Mouse (Mus musculus) liver (tissue): ENCODE measurements around the gene Spn.
"Not testable (repeated sequence)": the region's sequence is repeated elsewhere in the genome, so short reads cannot be mapped to it uniquely, and the experiment has no call there.

Experiments used
- DNase-seq: peaks from one replicate; pipeline ENCODE4 v3.0.0-alpha.2; 2020; ENCODE audit warnings: mixed read lengths

Spn gene

GRCm38 (mm10) chr7:127103960-127104359 is 33.7 kb downstream of the Spn start:
- DNase-seq: no peak

DNA sequence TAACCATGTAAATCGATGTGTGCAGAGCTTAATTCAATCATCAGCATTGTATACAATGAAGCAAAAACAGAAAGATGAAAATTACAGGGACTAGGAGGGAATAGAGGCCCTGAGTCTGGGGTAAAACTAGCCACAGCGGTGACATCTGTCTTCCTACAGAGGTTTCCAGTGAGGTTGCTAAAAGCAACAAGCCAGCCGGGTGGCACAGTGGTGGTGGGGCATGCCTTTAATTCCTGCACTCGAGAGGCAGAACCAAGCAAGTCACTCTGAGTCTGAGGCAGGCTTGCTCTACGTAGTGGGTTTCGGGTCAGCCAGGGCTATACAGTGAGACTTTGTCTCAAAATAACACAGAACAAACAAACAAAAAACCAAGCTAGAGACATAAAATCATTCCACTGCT is 35.5 kb downstream of the Spn start:
- DNase-seq: no peak

DNA sequence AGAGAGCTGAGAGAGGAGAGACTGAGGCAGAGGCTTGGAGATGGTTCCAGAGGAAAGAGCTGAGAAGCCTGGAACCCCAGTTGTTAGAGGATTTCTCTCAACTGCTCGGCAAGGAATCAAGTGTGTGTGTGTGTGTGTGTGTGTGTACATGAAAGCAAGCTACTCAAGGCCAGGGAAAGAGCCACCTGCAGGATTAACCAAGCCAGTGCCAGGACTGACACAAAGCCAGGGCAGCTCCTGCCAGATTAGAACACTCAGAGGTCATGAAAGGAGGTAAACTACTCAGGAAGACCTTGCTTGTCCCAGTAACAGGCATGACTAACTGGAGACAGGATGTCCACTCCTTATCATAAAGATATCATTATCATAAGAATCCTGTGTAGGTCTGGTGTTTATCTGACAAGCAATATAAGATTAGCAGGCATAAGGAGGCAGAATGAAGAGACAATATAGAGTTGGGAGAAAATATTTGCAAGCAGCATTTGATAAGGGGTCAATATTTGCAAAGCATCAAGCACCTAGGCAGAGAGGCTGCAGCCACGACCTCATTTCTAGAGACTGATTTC is 36.1 kb downstream of the Spn start:
- DNase-seq: no peak

DNA sequence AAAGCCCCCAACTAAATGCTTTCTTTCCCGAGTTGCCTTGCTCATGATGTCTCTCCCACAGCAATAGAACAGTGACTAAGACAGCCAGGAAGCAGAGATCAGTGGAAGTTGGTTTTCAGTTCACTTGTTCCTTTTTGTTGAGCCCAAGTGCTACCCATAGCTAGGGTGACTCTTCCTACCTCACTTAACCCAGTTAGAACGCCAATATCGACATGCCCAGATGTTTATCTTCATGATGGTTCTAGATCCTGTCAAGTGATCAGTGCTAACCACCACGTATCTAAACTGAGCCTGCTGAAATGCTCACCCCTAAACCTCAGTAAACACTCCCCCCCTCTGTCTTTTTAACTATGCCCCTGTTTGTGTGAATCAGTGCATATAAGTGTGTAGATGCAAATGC is 38.1 kb downstream of the Spn start:
- no peak for DNase-seq

DNA sequence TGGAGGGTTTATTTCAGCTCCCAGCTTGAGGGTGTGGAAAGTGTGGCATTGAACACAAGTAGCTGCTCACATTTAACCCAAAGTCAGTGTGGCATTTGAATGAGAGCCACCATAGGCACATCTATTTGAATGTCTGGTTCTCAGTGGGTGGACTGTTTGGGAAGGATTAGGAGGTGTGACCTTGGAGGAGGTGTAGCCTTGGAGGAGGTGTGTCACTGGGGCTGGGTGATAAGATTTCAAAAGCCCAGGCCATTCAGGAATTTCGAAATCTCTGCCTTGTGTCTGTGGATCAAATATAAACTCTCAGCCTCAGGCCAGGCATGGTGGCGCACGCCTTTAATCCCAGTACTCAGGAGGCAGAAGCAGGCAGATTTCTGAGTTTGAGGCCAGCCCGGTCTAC is 38.7 kb downstream of the Spn start:
- no peak for DNase-seq

- DNase-seq: no peak
Observed at GRCm38 (mm10) chr7:127098521-127098920, 39.1 kb downstream of the Spn start.

DNA sequence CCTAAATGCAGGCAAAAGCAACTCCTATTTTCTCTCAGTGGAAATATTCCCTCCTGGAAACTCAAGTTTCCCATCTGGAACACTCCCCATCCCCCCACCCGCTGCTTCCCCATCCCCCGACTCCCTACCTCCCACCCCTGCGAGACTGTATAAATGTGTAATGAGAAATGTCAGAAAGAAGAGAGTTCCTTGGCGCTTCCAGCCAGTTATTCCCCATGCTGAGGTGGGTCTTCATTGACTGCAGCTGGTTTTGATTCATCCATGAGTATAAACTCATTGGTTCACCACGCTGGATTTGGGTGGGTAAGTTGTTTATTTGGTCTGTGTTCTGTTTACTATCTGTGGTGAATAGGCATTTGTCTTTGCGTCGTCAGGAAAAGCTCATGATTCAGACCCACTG is 41.2 kb downstream of the Spn start:
- no peak for DNase-seq

DNA sequence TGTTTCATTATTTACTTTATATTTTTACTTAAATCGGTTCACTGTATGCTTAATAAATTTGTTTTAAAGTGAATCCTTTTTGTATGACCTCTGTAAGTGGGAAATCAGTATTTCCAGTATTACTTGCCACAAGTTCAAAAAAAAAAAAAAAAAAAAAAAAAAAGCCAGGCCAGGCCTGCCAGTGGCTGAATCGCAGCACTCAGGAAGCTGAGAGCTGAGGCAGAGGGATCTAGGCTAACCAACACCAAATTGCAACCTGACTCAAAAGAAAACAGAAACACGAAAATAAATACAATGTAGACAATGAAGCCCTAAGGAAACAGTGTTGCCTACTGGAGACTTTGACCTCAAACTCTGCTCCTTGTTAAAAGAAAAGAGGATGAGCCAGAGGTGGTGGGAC is 43.7 kb downstream of the Spn start:
- DNase-seq: no peak

- DNase-seq: peak; percentile 86
Observed at GRCm38 (mm10) chr7:127091114-127091896, 46.3 kb downstream of the Spn start, which contains the start of gene AI467606. AI467606 (plus strand) TSS chr7:127091359.

GRCm38 (mm10) chr7:127090154-127091113 is 47.2 kb downstream of the Spn start:
- DNase-seq: peak; percentile 25

GRCm38 (mm10) chr7:127088901-127089845 is 48.5 kb downstream of the Spn start:
- DNase-seq: peak; percentile 79

GRCm38 (mm10) chr7:127088083-127088482 is 49.5 kb downstream of the Spn start:
- DNase-seq: no peak

- DNase-seq: not testable (repeated sequence)
Observed at GRCm38 (mm10) chr7:127087278-127088010, 50.2 kb downstream of the Spn start, which contains the start of gene Zg16. Zg16 (minus strand) TSS chr7:127087328.

- peak; percentile 34 for DNase-seq
Observed at GRCm38 (mm10) chr7:127085751-127086150, 51.9 kb downstream of the Spn start.

DNA sequence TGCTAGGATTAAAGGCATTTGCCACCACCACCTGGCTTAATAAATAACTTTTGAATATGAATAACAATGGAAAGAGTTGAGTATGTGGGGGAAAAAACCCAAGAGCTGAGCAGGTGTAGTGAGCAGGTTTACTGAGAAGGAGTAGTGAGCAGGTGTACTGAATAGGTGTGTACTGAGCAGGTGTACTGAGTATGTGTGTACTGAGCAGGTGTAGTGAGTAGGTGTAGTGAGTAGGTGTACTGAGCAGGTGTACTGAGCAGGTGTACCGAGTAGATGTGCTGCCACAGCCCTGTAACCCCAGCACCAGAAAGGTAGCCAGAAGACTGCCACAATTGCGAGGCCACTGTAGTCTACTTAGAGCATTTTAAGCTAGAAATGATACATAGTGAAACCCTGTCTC is 52.8 kb downstream of the Spn start:
- no peak for DNase-seq

DNA sequence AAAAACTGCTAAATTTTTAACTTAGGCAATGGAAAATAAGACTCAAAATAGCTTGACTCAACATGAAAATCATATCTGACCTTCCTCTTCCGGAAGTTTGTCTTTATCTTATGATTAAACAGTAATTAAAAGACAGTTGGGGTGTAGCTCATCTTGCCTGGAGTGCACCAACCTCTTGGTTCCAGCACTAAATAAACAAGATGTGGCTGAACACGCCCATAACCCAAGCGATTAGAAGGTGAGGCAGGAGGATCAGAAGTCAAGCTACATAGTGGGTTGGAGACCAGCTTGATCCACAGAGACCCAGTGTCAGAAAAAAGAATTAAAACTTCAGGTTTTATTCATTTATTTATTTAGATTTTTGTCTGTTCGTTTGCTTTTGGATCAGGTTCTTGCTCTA is 53.9 kb downstream of the Spn start:
- DNase-seq: no peak

- no peak for DNase-seq
Observed at GRCm38 (mm10) chr7:127082995-127083394, 54.6 kb downstream of the Spn start.

- no peak for DNase-seq
Observed at GRCm38 (mm10) chr7:127082271-127082670, 55.4 kb downstream of the Spn start.
